Comparison of ENCODE assay signal across 9 mouse cellular contexts in the genomic region with DNA sequence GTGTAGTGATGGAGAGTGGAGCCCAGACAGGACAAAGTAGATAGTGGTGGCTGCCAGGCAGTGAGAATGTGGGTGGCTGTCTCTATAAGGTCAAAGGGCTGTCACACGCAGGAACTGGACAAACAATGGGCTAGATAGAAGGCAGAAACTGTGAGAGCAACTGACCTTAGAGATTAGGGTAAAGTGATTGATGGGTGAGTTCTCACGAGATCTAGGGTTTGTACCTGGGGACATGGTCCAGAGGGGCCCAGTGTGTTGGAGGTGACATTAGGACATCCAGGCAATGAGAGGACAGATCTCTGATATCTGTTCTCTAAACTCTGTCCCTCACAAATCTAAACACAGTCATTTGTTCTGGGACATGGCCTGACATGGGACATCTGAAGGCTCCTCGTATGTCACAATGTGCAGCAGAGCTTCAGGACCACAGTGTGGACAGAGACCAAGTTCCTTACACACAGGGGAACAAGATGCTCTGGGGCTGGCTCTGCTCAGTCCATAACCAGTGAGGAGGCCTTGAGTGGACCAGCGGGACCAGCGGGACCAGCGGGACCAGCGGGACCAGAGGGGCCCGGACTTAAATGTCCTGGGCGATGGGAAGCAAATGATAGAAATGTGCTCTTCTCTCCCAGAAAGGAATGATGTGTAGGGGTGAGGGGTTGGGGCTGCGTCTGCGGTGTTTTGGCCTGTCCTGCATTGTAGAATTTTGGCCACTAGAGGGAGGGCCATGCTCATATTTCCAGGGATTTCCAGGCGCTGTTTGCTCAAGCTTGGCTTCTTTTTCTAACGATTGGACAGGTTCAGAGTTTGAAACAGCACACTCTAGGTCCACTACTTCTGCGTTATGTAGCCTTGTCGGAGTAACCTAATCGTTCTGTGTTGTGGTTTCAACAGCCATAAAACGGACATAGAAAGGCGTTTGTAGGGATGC. TPM values are rescaled to one million over a fixed set of nuclear protein-coding genes. Genes with fewer than 3 reads are reported as not detected.
DNase-seq lines count a peak whose midpoint lies in the region; ATAC-seq and TF ChIP-seq lines count a peak whose summit lies in the region.
"Had no signal": no experiment of that assay in that cellular context is flagged by ENCODE, and none has a peak within 500 bp of the region (broad histone marks: within the 10 kb centered on the region; RNA-seq: fewer than 3 reads in every experiment).

No protein-coding gene starts in this region.

- TF ChIP-seq CTCF in cerebellum, adult 2 months (IDR thresholded peaks at IDR 0.05; ENCODE audit: borderline replicate concordance, insufficient read depth, low read depth, low read length) = peak; percentile 96
- peak; percentile 97 for TF ChIP-seq CTCF in midbrain, postnatal 0 days (IDR thresholded peaks at IDR 0.05)

- H3K9me3 ChIP-seq in limb, embryonic 13.5 days = no peaks in the 10 kb centered on the region
- no peaks in the 10 kb centered on the region for H3K9me3 ChIP-seq in midbrain, postnatal 0 days (ENCODE audit: low read length)
- H3K9me3 ChIP-seq: limb, embryonic 15.5 days had no signal

- H3K36me3 ChIP-seq in limb, embryonic 13.5 days = no peaks in the 10 kb centered on the region
- no peaks in the 10 kb centered on the region for H3K36me3 ChIP-seq in midbrain, postnatal 0 days (ENCODE audit: insufficient read depth, low read length)
- H3K36me3 ChIP-seq: limb, embryonic 15.5 days had no signal

- no peaks in the 10 kb centered on the region for H3K27me3 ChIP-seq in cerebellum, adult 2 months (ENCODE audit: control insufficient read depth, insufficient read depth, low read length)
- peaks cover 4% of the 10 kb centered on the region; the same call in 1 of the 2 replicates for H3K27me3 ChIP-seq in limb, embryonic 13.5 days
- no peaks in the 10 kb centered on the region for H3K27me3 ChIP-seq in midbrain, postnatal 0 days (ENCODE audit: insufficient read depth, low read length)

- no peak overlapping the region for H3K4me2 ChIP-seq in limb, embryonic 13.5 days (replicated peaks)
- no peak overlapping the region for H3K4me2 ChIP-seq in midbrain, postnatal 0 days (ENCODE audit: low read depth, low read length, poor library complexity, severe bottlenecking)
- H3K4me2 ChIP-seq: limb, embryonic 15.5 days had no signal

- WGBS in cerebellum, adult 2 months = 10% methylated on average over 18 of the region's 18 CpGs
- WGBS in limb, embryonic 13.5 days = 10% methylated on average over 18 of the region's 18 CpGs
- WGBS in midbrain, postnatal 0 days = 13% methylated on average over 18 of the region's 18 CpGs

- peak; percentile 73 for DNase-seq in heart, adult 8-10 months (ENCODE audit: low spot score)
- DNase-seq in heart, adult 11 months = no peak
- peak; percentile 75 to 82 for DNase-seq in cerebellum, adult 2 months
- peak; percentile 62 to 67 for DNase-seq in frontal cortex, postnatal 25 days (ENCODE audit: low spot score in 2 of 2)
- peak; percentile 38 for DNase-seq in kidney, adult 11 months
- DNase-seq in midbrain, postnatal 0 days (ENCODE audit: low spot score) = peak; percentile 78
- DNase-seq in spleen, postnatal 10 days (ENCODE audit: low spot score in 2 of 2) = peak; percentile 51 to 68

- no peak for TF ChIP-seq POLR2A in cerebellum, adult 2 months (IDR thresholded peaks at IDR 0.05; ENCODE audit: borderline replicate concordance, insufficient read depth, low read length)

- H3K9ac ChIP-seq in limb, embryonic 13.5 days = no peak overlapping the region
- H3K9ac ChIP-seq in midbrain, postnatal 0 days (replicated peaks; ENCODE audit: low read length, poor library complexity, severe bottlenecking) = no peak overlapping the region
- H3K9ac ChIP-seq: limb, embryonic 15.5 days had no signal

- peaks cover 27% of the 10 kb centered on the region for H3K4me1 ChIP-seq in cerebellum, adult 2 months (ENCODE audit: control insufficient read depth, insufficient read depth, low read length)
- no peaks in the 10 kb centered on the region for H3K4me1 ChIP-seq in limb, embryonic 13.5 days
- H3K4me1 ChIP-seq in midbrain, postnatal 0 days (ENCODE audit: insufficient read depth, low read length) = no peaks in the 10 kb centered on the region
- H3K4me1 ChIP-seq: limb, embryonic 15.5 days had no signal

- peak; percentile 74; the same call in 1 of the 2 replicates for ATAC-seq in limb, embryonic 13.5 days (ENCODE audit: low FRiP score, low read depth)
- ATAC-seq in midbrain, postnatal 0 days (ENCODE audit: low FRiP score) = 0 out of 2 replicates have a peak, but pooled peaks have one; percentile 60

- no peak overlapping the region for H3K4me3 ChIP-seq in cerebellum, adult 2 months (replicated peaks; ENCODE audit: insufficient read depth, low read depth, low read length)
- no peak overlapping the region for H3K4me3 ChIP-seq in limb, embryonic 13.5 days
- no peak overlapping the region for H3K4me3 ChIP-seq in midbrain, postnatal 0 days (ENCODE audit: low read depth, low read length)
- H3K4me3 ChIP-seq: limb, embryonic 15.5 days had no signal

- H3K27ac ChIP-seq in cerebellum, adult 2 months (ENCODE audit: insufficient read depth, low read length) = no peak overlapping the region
- H3K27ac ChIP-seq in limb, embryonic 13.5 days = no peak overlapping the region
- no peak overlapping the region for H3K27ac ChIP-seq in midbrain, postnatal 0 days (ENCODE audit: low read depth, low read length)
- H3K27ac ChIP-seq: limb, embryonic 15.5 days had no signal

RNA-seq across cellular contexts. Expression of a gene that starts 11.9 kb away (rescaled TPM):
- total RNA-seq in heart, adult 8-10 months (2022) = 10 to 100 TPM; 73.6 to 99.4 (median 84.5) TPM
- polyA plus RNA-seq in cerebellum, adult 2 months (2012; rRNA removed) = 227 and 282 TPM in 2 replicates
- polyA plus RNA-seq in limb, embryonic 13.5 days (2015; fragmentation: Nextera tagmentation; extraction: Ambion mirVana) = 56.7 and 58.2 TPM in 2 replicates
- total RNA-seq in midbrain, postnatal 0 days (2014; rRNA removed) = 535 and 557 TPM in 2 replicates
- 183 and 184 TPM in 2 replicates for polyA plus RNA-seq in midbrain, postnatal 0 days (2015; fragmentation: Nextera tagmentation; extraction: Ambion mirVana)
